Mouse (Mus musculus): ENCODE results near the gene Ssna1. TPM values are rescaled to one million over a fixed set of nuclear protein-coding genes. Genes with fewer than 3 reads are reported as not detected.

Ssna1 gene
- polyA plus RNA-seq, 1 experiment: 45.5 TPM

GRCm38 (mm10) chr2:25310180-25310579 is 37.9 kb upstream of the Ssna1 start:
- Histone ChIP-seq H3K4me1 (ENCODE audit: control insufficient read depth, insufficient read depth, insufficient read length) (no peaks in the 10 kb centered on the region; the same call in 1 of the 2 replicates), H3K27ac (ENCODE audit: insufficient read depth, low read length) (no peak overlapping the region), H3K27me3 (ENCODE audit: control insufficient read depth, insufficient read depth, low read length) (peaks cover 7% of the 10 kb centered on the region), H3K36me3 (ENCODE audit: control insufficient read depth, insufficient read depth, low read length) (no peaks in the 10 kb centered on the region), H3K4me3 (ENCODE audit: extremely low read depth, insufficient read depth, insufficient read length) (no peak overlapping the region)
- TF ChIP-seq CTCF (IDR thresholded peaks at IDR 0.05; ENCODE audit: extremely low read depth, insufficient read depth, insufficient read length, insufficient replicate concordance): no peak
- WGBS: 55% methylated on average over 10 of the region's 10 CpGs
- DNase-seq (ENCODE audit: low read depth in 1 of 2, low spot score in 2 of 2): no peak

- DNase-seq (ENCODE audit: low read depth in 1 of 2, low spot score in 2 of 2): no peak
- Histone ChIP-seq H3K4me1 (ENCODE audit: control insufficient read depth, insufficient read depth, insufficient read length) (no peaks in the 10 kb centered on the region; the same call in 1 of the 2 replicates), H3K36me3 (ENCODE audit: control insufficient read depth, insufficient read depth, low read length) (no peaks in the 10 kb centered on the region), H3K27me3 (ENCODE audit: control insufficient read depth, insufficient read depth, low read length) (peaks cover 5% of the 10 kb centered on the region; the same call in 1 of the 2 replicates), H3K4me3 (ENCODE audit: extremely low read depth, insufficient read depth, insufficient read length) (no peak overlapping the region), H3K27ac (ENCODE audit: insufficient read depth, low read length) (no peak overlapping the region)
- TF ChIP-seq POLR2A (IDR thresholded peaks at IDR 0.05; ENCODE audit: low read depth, low read length) (no peak), CTCF (IDR thresholded peaks at IDR 0.05; ENCODE audit: extremely low read depth, insufficient read depth, insufficient read length, insufficient replicate concordance) (no peak)
- WGBS: 50% methylated on average over 14 of the region's 14 CpGs
Measured at GRCm38 (mm10) chr2:25305587-25306359, 33.5 kb upstream of the Ssna1 start.

- Histone ChIP-seq H3K36me3 (ENCODE audit: control insufficient read depth, insufficient read depth, low read length) (no peaks in the 10 kb centered on the region), H3K27ac (ENCODE audit: insufficient read depth, low read length) (no peak overlapping the region), H3K4me1 (ENCODE audit: control insufficient read depth, insufficient read depth, insufficient read length) (no peaks in the 10 kb centered on the region; the same call in 1 of the 2 replicates), H3K27me3 (ENCODE audit: control insufficient read depth, insufficient read depth, low read length) (peaks cover 3% of the 10 kb centered on the region; the same call in 1 of the 2 replicates), H3K4me3 (ENCODE audit: extremely low read depth, insufficient read depth, insufficient read length) (peak overlapping the region; percentile 40; the same call in 1 of the 2 replicates)
- TF ChIP-seq CTCF (IDR thresholded peaks at IDR 0.05; ENCODE audit: extremely low read depth, insufficient read depth, insufficient read length, insufficient replicate concordance) (no peak), POLR2A (IDR thresholded peaks at IDR 0.05; ENCODE audit: low read depth, low read length) (no peak)
- WGBS: 2% methylated on average over 45 of the region's 45 CpGs
- no peak for DNase-seq (ENCODE audit: low read depth in 1 of 2, low spot score in 2 of 2)
Measured at GRCm38 (mm10) chr2:25304657-25305541, 32.7 kb upstream of the Ssna1 start.

- WGBS: 67% methylated on average over 7 of the region's 7 CpGs
- TF ChIP-seq POLR2A (IDR thresholded peaks at IDR 0.05; ENCODE audit: low read depth, low read length): no peak
- no peak for TF ChIP-seq CTCF (IDR thresholded peaks at IDR 0.05; ENCODE audit: extremely low read depth, insufficient read depth, insufficient read length, insufficient replicate concordance)
- Histone ChIP-seq H3K27me3 (ENCODE audit: control insufficient read depth, insufficient read depth, low read length) (peaks cover 3% of the 10 kb centered on the region; the same call in 1 of the 2 replicates), H3K4me1 (ENCODE audit: control insufficient read depth, insufficient read depth, insufficient read length) (no peaks in the 10 kb centered on the region; the same call in 1 of the 2 replicates), H3K36me3 (ENCODE audit: control insufficient read depth, insufficient read depth, low read length) (no peaks in the 10 kb centered on the region), H3K4me3 (ENCODE audit: extremely low read depth, insufficient read depth, insufficient read length) (no peak overlapping the region), H3K27ac (ENCODE audit: insufficient read depth, low read length) (no peak overlapping the region)
- DNase-seq (ENCODE audit: low read depth in 1 of 2, low spot score in 2 of 2): no peak
Measured at GRCm38 (mm10) chr2:25303931-25304656, 31.9 kb upstream of the Ssna1 start.

GRCm38 (mm10) chr2:25303452-25303851 is 31.2 kb upstream of the Ssna1 start:
- TF ChIP-seq CTCF (IDR thresholded peaks at IDR 0.05; ENCODE audit: extremely low read depth, insufficient read depth, insufficient read length, insufficient replicate concordance) (no peak), POLR2A (IDR thresholded peaks at IDR 0.05; ENCODE audit: low read depth, low read length) (no peak)
- no peak overlapping the region for H3K4me3 ChIP-seq (ENCODE audit: extremely low read depth, insufficient read depth, insufficient read length)
- peaks cover 3% of the 10 kb centered on the region; the same call in 1 of the 2 replicates for H3K27me3 ChIP-seq (ENCODE audit: control insufficient read depth, insufficient read depth, low read length)
- H3K27ac ChIP-seq (ENCODE audit: insufficient read depth, low read length): no peak overlapping the region
- 77% methylated on average over 3 of the region's 3 CpGs for WGBS
- H3K36me3 ChIP-seq (ENCODE audit: control insufficient read depth, insufficient read depth, low read length): no peaks in the 10 kb centered on the region
- H3K4me1 ChIP-seq (ENCODE audit: control insufficient read depth, insufficient read depth, insufficient read length): no peaks in the 10 kb centered on the region; the same call in 1 of the 2 replicates
- DNase-seq (ENCODE audit: low read depth in 1 of 2, low spot score in 2 of 2): no peak

- DNase-seq (ENCODE audit: low read depth in 1 of 2, low spot score in 2 of 2): no peak
- TF ChIP-seq CTCF (IDR thresholded peaks at IDR 0.05; ENCODE audit: extremely low read depth, insufficient read depth, insufficient read length, insufficient replicate concordance): no peak
- no peak for TF ChIP-seq POLR2A (IDR thresholded peaks at IDR 0.05; ENCODE audit: low read depth, low read length)
- no peak overlapping the region for H3K27ac ChIP-seq (ENCODE audit: insufficient read depth, low read length)
- H3K36me3 ChIP-seq (ENCODE audit: control insufficient read depth, insufficient read depth, low read length): no peaks in the 10 kb centered on the region
- H3K4me1 ChIP-seq (ENCODE audit: control insufficient read depth, insufficient read depth, insufficient read length): no peaks in the 10 kb centered on the region
- H3K4me3 ChIP-seq (ENCODE audit: extremely low read depth, insufficient read depth, insufficient read length): no peak overlapping the region
- no peaks in the 10 kb centered on the region for H3K27me3 ChIP-seq (ENCODE audit: control insufficient read depth, insufficient read depth, low read length)
- 76% methylated on average over 10 of the region's 10 CpGs for WGBS
Measured at GRCm38 (mm10) chr2:25298046-25298445, 25.8 kb upstream of the Ssna1 start.
